Mouse (Mus musculus): Measurements from ENCODE around the gene Usp18. TPM values are rescaled to one million over a fixed set of nuclear protein-coding genes. Genes with fewer than 3 reads are reported as not detected.

Gene Usp18
- polyA plus RNA-seq, 1 experiment from 2014 or later = 6.1 TPM

GRCm38 (mm10) chr6:121220181-121220580 lies 25.5 kb upstream of the Usp18 start:
- WGBS = 77% methylated on average over 10 of the region's 10 CpGs
- Histone ChIP-seq H3K36me3 (ENCODE audit: control insufficient read depth, insufficient read depth) (no peaks in the 10 kb centered on the region), H3K9ac (ENCODE audit: low read length) (no peak overlapping the region), H3K4me2 (ENCODE audit: low read depth, low read length) (no peak overlapping the region), H3K27me3 (ENCODE audit: control insufficient read depth, insufficient read depth, low read length) (no peaks in the 10 kb centered on the region), H3K4me3 (ENCODE audit: low read length) (no peak overlapping the region), H3K27ac (ENCODE audit: low read length) (no peak overlapping the region), H3K9me3 (replicated peaks; ENCODE audit: control insufficient read depth, low read length) (no peaks in the 10 kb centered on the region), H3K4me1 (ENCODE audit: control insufficient read depth, insufficient read depth, low read length) (peaks cover 6% of the 10 kb centered on the region)
- no peak for ATAC-seq (replicated peaks; ENCODE audit: extremely low read depth, insufficient read depth, low FRiP score)

- Histone ChIP-seq H3K9me3 (replicated peaks; ENCODE audit: control insufficient read depth, low read length) (no peaks in the 10 kb centered on the region), H3K9ac (ENCODE audit: low read length) (no peak overlapping the region), H3K36me3 (ENCODE audit: control insufficient read depth, insufficient read depth) (no peaks in the 10 kb centered on the region), H3K4me2 (ENCODE audit: low read depth, low read length) (no peak overlapping the region), H3K4me3 (ENCODE audit: low read length) (no peak overlapping the region), H3K4me1 (ENCODE audit: control insufficient read depth, insufficient read depth, low read length) (peaks cover 6% of the 10 kb centered on the region), H3K27ac (ENCODE audit: low read length) (no peak overlapping the region), H3K27me3 (ENCODE audit: control insufficient read depth, insufficient read depth, low read length) (no peaks in the 10 kb centered on the region)
- WGBS = 81% methylated on average over 8 of the region's 8 CpGs
- no peak for ATAC-seq (replicated peaks; ENCODE audit: extremely low read depth, insufficient read depth, low FRiP score)
Observed at GRCm38 (mm10) chr6:121221876-121222597, 23.7 kb upstream of the Usp18 start.

- Histone ChIP-seq H3K4me1 (ENCODE audit: control insufficient read depth, insufficient read depth, low read length) (peaks cover 6% of the 10 kb centered on the region), H3K9me3 (replicated peaks; ENCODE audit: control insufficient read depth, low read length) (no peaks in the 10 kb centered on the region), H3K27me3 (ENCODE audit: control insufficient read depth, insufficient read depth, low read length) (no peaks in the 10 kb centered on the region), H3K9ac (ENCODE audit: low read length) (no peak overlapping the region), H3K4me2 (ENCODE audit: low read depth, low read length) (no peak overlapping the region), H3K27ac (ENCODE audit: low read length) (no peak overlapping the region), H3K4me3 (ENCODE audit: low read length) (no peak overlapping the region), H3K36me3 (ENCODE audit: control insufficient read depth, insufficient read depth) (no peaks in the 10 kb centered on the region)
- no peak for ATAC-seq (replicated peaks; ENCODE audit: extremely low read depth, insufficient read depth, low FRiP score)
- WGBS = 91% methylated on average over 14 of the region's 14 CpGs
Observed at GRCm38 (mm10) chr6:121223001-121223400, 22.7 kb upstream of the Usp18 start.

GRCm38 (mm10) chr6:121224067-121224466 lies 21.6 kb upstream of the Usp18 start:
- WGBS = 54% methylated on average over 5 of the region's 5 CpGs
- Histone ChIP-seq H3K9me3 (replicated peaks; ENCODE audit: control insufficient read depth, low read length) (no peaks in the 10 kb centered on the region), H3K9ac (ENCODE audit: low read length) (no peak overlapping the region), H3K4me1 (ENCODE audit: control insufficient read depth, insufficient read depth, low read length) (peaks cover 5% of the 10 kb centered on the region), H3K27ac (ENCODE audit: low read length) (no peak overlapping the region), H3K27me3 (ENCODE audit: control insufficient read depth, insufficient read depth, low read length) (no peaks in the 10 kb centered on the region), H3K4me2 (ENCODE audit: low read depth, low read length) (no peak overlapping the region), H3K4me3 (ENCODE audit: low read length) (no peak overlapping the region), H3K36me3 (ENCODE audit: control insufficient read depth, insufficient read depth) (no peaks in the 10 kb centered on the region)
- no peak for ATAC-seq (replicated peaks; ENCODE audit: extremely low read depth, insufficient read depth, low FRiP score)

- ATAC-seq (replicated peaks; ENCODE audit: extremely low read depth, insufficient read depth, low FRiP score) = no peak
- WGBS = 31% methylated on average over 6 of the region's 6 CpGs
- H3K36me3 ChIP-seq (ENCODE audit: control insufficient read depth, insufficient read depth) = no peaks in the 10 kb centered on the region
Observed at GRCm38 (mm10) chr6:121224993-121225392, 20.7 kb upstream of the Usp18 start.

GRCm38 (mm10) chr6:121226043-121226442 lies 19.7 kb upstream of the Usp18 start:
- ATAC-seq (replicated peaks; ENCODE audit: extremely low read depth, insufficient read depth, low FRiP score) = no peak; the same call in 1 of the 2 replicates
- Histone ChIP-seq H3K4me3 (ENCODE audit: low read length) (no peak overlapping the region), H3K9me3 (replicated peaks; ENCODE audit: control insufficient read depth, low read length) (no peaks in the 10 kb centered on the region), H3K27me3 (ENCODE audit: control insufficient read depth, insufficient read depth, low read length) (no peaks in the 10 kb centered on the region), H3K27ac (ENCODE audit: low read length) (peak overlapping the region; percentile 68; the same call in 1 of the 2 replicates), H3K36me3 (ENCODE audit: control insufficient read depth, insufficient read depth) (no peaks in the 10 kb centered on the region), H3K9ac (ENCODE audit: low read length) (no peak overlapping the region), H3K4me1 (ENCODE audit: control insufficient read depth, insufficient read depth, low read length) (no peaks in the 10 kb centered on the region), H3K4me2 (ENCODE audit: low read depth, low read length) (no peak overlapping the region)
- 51% methylated on average over 4 of the region's 4 CpGs for WGBS

More at GRCm38 (mm10) chr6:121224993-121225392, 20.7 kb upstream of the Usp18 start:
- Histone ChIP-seq H3K4me2 (ENCODE audit: low read depth, low read length) (no peak overlapping the region), H3K27ac (ENCODE audit: low read length) (no peak overlapping the region), H3K9me3 (replicated peaks; ENCODE audit: control insufficient read depth, low read length) (no peaks in the 10 kb centered on the region), H3K9ac (ENCODE audit: low read length) (no peak overlapping the region), H3K27me3 (ENCODE audit: control insufficient read depth, insufficient read depth, low read length) (no peaks in the 10 kb centered on the region), H3K4me3 (ENCODE audit: low read length) (no peak overlapping the region; the same call in 1 of the 2 replicates), H3K4me1 (ENCODE audit: control insufficient read depth, insufficient read depth, low read length) (no peaks in the 10 kb centered on the region)

- Histone ChIP-seq H3K36me3 (ENCODE audit: control insufficient read depth, insufficient read depth) (no peaks in the 10 kb centered on the region), H3K27ac (ENCODE audit: low read length) (no peak overlapping the region), H3K9ac (ENCODE audit: low read length) (no peak overlapping the region), H3K4me2 (ENCODE audit: low read depth, low read length) (no peak overlapping the region), H3K9me3 (replicated peaks; ENCODE audit: control insufficient read depth, low read length) (no peaks in the 10 kb centered on the region), H3K4me1 (ENCODE audit: control insufficient read depth, insufficient read depth, low read length) (no peaks in the 10 kb centered on the region), H3K27me3 (ENCODE audit: control insufficient read depth, insufficient read depth, low read length) (no peaks in the 10 kb centered on the region), H3K4me3 (ENCODE audit: low read length) (no peak overlapping the region)
- WGBS = 82% methylated on average over 2 of the region's 2 CpGs
- ATAC-seq (replicated peaks; ENCODE audit: extremely low read depth, insufficient read depth, low FRiP score) = no peak
Observed at GRCm38 (mm10) chr6:121226744-121227143, 19.0 kb upstream of the Usp18 start.

GRCm38 (mm10) chr6:121228421-121228820 lies 17.3 kb upstream of the Usp18 start:
- Histone ChIP-seq H3K36me3 (ENCODE audit: control insufficient read depth, insufficient read depth) (no peaks in the 10 kb centered on the region), H3K9ac (ENCODE audit: low read length) (no peak overlapping the region), H3K27ac (ENCODE audit: low read length) (no peak overlapping the region), H3K27me3 (ENCODE audit: control insufficient read depth, insufficient read depth, low read length) (no peaks in the 10 kb centered on the region), H3K4me2 (ENCODE audit: low read depth, low read length) (no peak overlapping the region), H3K4me3 (ENCODE audit: low read length) (no peak overlapping the region), H3K9me3 (replicated peaks; ENCODE audit: control insufficient read depth, low read length) (no peaks in the 10 kb centered on the region), H3K4me1 (ENCODE audit: control insufficient read depth, insufficient read depth, low read length) (no peaks in the 10 kb centered on the region)
- ATAC-seq (replicated peaks; ENCODE audit: extremely low read depth, insufficient read depth, low FRiP score) = no peak
- whole genome bisulfite sequencing = 47% methylated on average over 8 of the region's 8 CpGs

- WGBS = 46% methylated on average over 1 of the region's 1 CpGs
- Histone ChIP-seq H3K4me2 (ENCODE audit: low read depth, low read length) (no peak overlapping the region), H3K9ac (ENCODE audit: low read length) (no peak overlapping the region)
Observed at GRCm38 (mm10) chr6:121232652-121233051, 13.1 kb upstream of the Usp18 start.

More at GRCm38 (mm10) chr6:121232652-121233051, 13.1 kb upstream of the Usp18 start:
- Histone ChIP-seq H3K4me3 (ENCODE audit: low read length) (no peak overlapping the region), H3K4me1 (ENCODE audit: control insufficient read depth, insufficient read depth, low read length) (no peaks in the 10 kb centered on the region), H3K9me3 (replicated peaks; ENCODE audit: control insufficient read depth, low read length) (no peaks in the 10 kb centered on the region), H3K27ac (ENCODE audit: low read length) (no peak overlapping the region), H3K36me3 (ENCODE audit: control insufficient read depth, insufficient read depth) (no peaks in the 10 kb centered on the region), H3K27me3 (ENCODE audit: control insufficient read depth, insufficient read depth, low read length) (no peaks in the 10 kb centered on the region)
- no peak for ATAC-seq (replicated peaks; ENCODE audit: extremely low read depth, insufficient read depth, low FRiP score)

Data from heart, embryonic 16.5 days (tissue).